Mouse (Mus musculus) cerebellum, postnatal 14 days (tissue): Measurements from ENCODE around the gene Urgcp.
A peak's percentile ranks its signal among the peaks of the same experiment; 100 is the strongest.

Experiments
- DNase-seq, 2 experiments: peaks; one replicate each; pipeline ENCODE4 v3.0.0; 2021; ENCODE audit warnings: mixed read lengths in 2 of 2

The Urgcp gene

GRCm38 (mm10) chr11:5782199-5782944 lies 20.2 kb upstream of the Urgcp start:
- no peak for DNase-seq

GRCm38 (mm10) chr11:5780035-5780499 lies 17.9 kb upstream of the Urgcp start:
- peak; percentile 75 to 78 for DNase-seq

GRCm38 (mm10) chr11:5778481-5778880 lies 16.3 kb upstream of the Urgcp start:
- DNase-seq, result peak in 1 of 2 experiments; percentile 48

GRCm38 (mm10) chr11:5766019-5766418 lies 3.8 kb upstream of the Urgcp start:
- DNase-seq, result no peak

- DNase-seq, result no peak
Observed at GRCm38 (mm10) chr11:5762633-5762982, 432 bp upstream of the Urgcp start.

- DNase-seq, result no peak
Observed at GRCm38 (mm10) chr11:5753755-5754154, 8.4 kb downstream of the Urgcp start.

- DNase-seq, result no peak
Observed at GRCm38 (mm10) chr11:5744951-5745350, 17.2 kb downstream of the Urgcp start.

GRCm38 (mm10) chr11:5742106-5742505 lies 20.1 kb downstream of the Urgcp start:
- peak; percentile 27 to 29 for DNase-seq

GRCm38 (mm10) chr11:5740965-5741627 lies 21.1 kb downstream of the Urgcp start:
- DNase-seq, result peak; percentile 66 to 76

- peak in 1 of 2 experiments; percentile 51 for DNase-seq
Observed at GRCm38 (mm10) chr11:5740599-5740964, 21.6 kb downstream of the Urgcp start.

- peak; percentile 12 to 31 for DNase-seq
Observed at GRCm38 (mm10) chr11:5739846-5740245, 22.3 kb downstream of the Urgcp start.

- no peak for DNase-seq
Observed at GRCm38 (mm10) chr11:5738888-5739632, 23.1 kb downstream of the Urgcp start.

GRCm38 (mm10) chr11:5737137-5737536 lies 25.0 kb downstream of the Urgcp start:
- no peak for DNase-seq

GRCm38 (mm10) chr11:5734323-5734722 lies 27.9 kb downstream of the Urgcp start:
- no peak for DNase-seq

- no peak for DNase-seq
Observed at GRCm38 (mm10) chr11:5732401-5732800, 29.8 kb downstream of the Urgcp start.

- no peak for DNase-seq
Observed at GRCm38 (mm10) chr11:5729582-5729981, 32.6 kb downstream of the Urgcp start.

- no peak for DNase-seq
Observed at GRCm38 (mm10) chr11:5718611-5719354, 43.4 kb downstream of the Urgcp start.

GRCm38 (mm10) chr11:5716938-5717705 lies 45.1 kb downstream of the Urgcp start:
- DNase-seq, result no peak

- no peak for DNase-seq
Observed at GRCm38 (mm10) chr11:5716246-5716645, 45.9 kb downstream of the Urgcp start.

GRCm38 (mm10) chr11:5715630-5716105 lies 46.5 kb downstream of the Urgcp start, which contains the start of gene Mrps24:
TSS of gene Mrps24 (minus strand) at chr11:5715680.
- no peak for DNase-seq

GRCm38 (mm10) chr11:5715179-5715578 lies 47.0 kb downstream of the Urgcp start:
- no peak for DNase-seq
